Mouse (Mus musculus) adrenal gland, adult 8-10 months (tissue): ENCODE measurements around the gene Nsun7. TPM values are rescaled to one million over a fixed set of nuclear protein-coding genes. Genes with fewer than 3 reads are reported as not detected.

ENCODE experiments used
- DNase-seq: peaks from one replicate; pipeline ENCODE4 v3.0.0; 2022
- total RNA-seq, 4 experiments: library from RNA; stranded (reverse); gene quantifications; 2 replicates each; pipeline ENCODE4 v1.2.4; 2022

Gene Nsun7
- total RNA-seq, 4 experiments from 2014 or later, result 0.35 to 1.3 (median 0.93) TPM

DNA sequence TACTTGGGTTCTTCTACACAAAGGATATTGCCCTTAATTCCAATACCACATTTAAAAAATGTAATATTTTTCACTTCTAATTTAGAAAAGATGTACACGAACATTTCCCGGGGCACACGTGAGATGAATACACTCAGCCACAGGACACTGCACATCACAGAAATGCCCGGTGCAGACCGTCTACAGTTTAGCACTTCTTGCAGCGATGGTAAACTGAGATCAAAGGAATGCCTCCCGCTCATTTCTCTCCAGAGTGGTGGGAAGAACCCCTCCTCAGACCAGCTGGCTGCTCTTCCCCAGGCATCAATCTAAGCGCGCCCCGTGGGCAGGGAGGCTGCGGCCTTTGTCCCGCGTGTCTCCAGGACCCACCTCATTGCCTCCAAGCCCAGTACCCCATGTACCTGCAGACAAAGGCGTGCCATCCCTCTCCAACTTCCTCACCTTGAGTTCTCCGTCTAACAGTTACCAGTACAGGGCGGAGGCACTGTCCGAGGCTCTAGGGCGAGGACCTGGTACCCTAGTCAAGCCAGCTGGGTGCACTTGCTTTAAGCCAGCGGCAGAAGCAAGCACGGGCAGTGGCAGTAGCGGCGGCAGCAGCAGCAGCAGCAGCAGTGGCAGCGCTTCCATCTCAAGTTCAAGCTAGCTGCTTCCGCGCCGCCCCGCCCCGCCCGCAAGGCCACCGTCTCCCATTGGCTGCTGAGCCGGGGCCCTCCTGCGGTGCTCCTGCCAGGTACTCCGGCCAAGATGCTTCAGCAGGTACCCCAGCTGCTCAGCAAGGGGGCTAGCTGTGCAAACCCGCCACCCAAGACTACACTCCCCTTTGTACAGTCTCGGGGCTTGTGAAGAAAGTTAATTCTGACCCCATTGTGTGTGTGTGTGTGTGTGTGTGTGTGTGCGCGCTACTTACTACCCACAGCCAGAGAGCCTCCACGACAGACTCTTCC lies 77.6 kb downstream of the Nsun7 start:
- peak; percentile 25 for DNase-seq

DNA sequence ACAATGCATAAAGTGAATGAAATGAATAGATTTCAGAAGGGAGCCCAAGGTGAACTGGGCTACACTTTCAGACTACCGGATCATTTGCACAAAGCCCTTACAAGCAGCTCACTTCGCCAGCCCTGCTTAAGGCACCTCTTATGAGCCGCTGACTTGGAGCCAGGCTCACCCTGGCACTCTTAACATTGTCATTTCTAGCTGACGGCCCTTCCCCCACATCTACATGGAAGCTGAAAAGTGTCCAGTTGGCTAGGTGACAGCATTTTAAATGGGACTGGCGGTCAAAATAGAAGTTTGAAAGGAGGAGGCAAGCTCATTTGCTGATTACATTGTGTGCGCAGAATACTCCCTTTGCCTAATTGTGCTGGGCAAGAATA lies 78.3 kb downstream of the Nsun7 start:
- no peak for DNase-seq

DNA sequence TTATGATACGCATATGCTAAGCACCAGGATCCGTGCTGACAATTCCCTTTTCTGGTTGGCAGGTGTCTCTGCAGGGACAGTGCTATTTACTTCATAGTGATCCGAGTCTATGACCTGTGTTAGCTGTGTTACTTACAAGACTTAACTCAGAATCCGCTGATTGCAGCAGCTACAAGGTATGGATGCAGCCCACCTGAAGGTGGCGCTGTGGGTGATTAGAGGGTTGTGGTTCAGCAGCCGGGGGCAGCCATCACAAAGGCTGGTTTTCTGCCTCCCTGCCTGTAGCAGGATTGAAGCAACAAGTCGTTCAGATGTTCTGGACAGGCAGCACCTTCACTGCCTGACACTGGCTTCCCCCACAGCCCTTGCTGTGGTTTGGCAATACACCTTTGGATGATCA lies 78.9 kb downstream of the Nsun7 start:
- DNase-seq, result no peak

DNA sequence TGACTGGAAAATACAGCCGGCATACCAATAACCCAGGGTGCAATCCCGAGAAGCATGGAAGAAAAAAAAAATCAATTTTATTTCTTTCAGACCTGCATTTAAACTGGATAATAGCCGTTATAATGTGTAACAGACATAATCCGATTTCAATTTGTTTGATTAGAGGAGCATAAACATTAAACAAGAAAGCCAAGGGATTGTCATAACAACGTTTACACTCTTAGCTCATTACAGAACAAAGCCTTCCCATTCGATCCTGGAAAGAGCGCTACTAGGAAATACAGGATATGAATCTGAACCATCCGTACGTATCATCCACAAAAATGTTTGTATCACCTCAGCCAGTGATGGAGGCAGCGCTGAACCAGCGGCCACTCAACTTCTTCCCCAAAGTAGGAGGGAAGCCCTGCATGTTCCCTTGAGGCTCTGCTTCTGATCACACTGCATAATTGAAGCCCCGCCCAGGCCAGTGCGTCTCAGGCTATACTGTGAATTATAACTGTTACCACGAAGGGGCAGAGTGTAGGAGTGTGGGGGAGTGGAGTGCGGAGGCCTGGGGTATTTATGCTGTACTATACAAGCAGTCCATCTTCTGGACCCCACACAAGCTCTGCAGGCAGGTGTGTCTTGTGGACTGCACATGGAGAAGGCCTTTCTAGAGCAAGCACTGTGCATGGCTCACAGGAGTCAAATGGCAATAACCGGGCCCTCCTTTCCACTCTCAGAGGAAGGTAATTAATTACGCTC lies 80.8 kb downstream of the Nsun7 start:
- no peak for DNase-seq

DNA sequence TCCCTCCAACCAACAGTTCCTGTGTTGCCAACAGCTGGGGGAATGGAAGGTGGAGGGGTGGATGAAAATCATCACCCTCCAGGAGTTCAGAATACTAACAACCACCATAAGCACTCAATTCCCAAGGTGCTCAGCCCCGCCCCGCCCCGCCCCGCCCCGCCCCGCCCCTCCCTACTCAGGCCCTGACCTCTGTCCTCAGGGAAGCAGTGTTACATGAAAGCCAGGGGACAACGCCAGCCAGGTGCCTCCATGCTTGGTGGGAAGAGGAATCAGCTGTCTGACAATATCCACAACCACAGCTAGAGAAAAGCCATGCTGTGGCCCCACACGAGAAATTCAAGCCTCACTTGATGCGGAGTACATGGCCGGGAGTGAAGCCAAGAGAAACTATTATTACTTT lies 82.2 kb downstream of the Nsun7 start:
- no peak for DNase-seq

DNA sequence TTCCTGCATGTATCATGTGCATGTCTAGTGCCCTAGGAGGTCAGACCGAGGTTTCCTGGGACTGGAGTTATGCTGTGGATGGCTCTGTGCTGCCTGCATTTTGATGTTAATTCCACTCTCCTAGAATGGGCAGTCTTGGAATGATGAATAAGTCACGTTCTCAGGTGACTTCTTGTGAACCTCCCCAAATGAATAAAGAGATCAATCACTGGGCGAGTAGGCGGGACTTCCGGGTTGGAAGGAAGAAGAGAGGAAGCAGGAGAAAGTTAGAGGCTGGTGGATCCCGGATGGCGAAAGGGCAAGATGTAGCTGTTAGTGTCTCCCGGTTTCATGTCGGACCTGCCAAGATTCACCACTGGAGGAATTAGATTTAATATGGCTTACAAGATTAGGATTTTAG lies 82.6 kb downstream of the Nsun7 start:
- DNase-seq, result no peak

DNA sequence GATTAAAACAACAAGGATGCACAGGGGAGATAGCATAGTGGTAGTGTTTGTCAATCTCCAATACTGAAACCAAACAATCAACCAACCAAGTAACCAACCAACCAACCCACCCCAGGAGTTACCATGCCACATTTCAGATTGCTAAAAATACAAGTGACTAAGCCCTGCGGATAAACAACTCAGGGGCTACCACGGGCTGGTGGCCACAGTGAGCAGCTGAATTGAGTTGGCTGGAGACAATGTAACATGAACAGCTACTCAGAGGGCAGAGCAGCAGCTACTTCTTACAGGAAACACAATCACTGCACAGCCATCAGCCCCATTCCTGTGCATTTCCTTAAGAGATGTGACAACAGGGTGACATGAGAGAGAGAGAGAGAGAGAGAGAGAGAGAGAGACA lies 84.5 kb downstream of the Nsun7 start:
- no peak for DNase-seq

DNA sequence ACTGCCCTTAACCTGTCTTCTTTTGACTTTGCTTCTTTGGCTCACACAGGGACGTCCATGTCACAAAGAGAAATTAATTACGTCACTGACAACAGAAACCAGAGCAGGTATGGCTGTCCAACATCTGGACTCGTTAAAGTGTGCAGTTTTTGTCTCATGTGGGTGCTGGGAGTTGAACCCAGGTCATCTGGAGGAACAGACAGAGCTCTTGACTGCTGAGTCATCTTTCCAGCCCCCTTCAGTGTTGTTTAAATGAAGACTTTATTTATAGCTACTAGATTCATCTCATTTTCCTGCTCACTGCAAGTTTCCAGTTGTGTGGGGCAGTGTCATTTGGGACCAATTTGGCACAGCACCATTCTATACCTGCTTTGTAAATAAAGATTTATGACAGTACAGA lies 85.4 kb downstream of the Nsun7 start:
- DNase-seq, result no peak

DNA sequence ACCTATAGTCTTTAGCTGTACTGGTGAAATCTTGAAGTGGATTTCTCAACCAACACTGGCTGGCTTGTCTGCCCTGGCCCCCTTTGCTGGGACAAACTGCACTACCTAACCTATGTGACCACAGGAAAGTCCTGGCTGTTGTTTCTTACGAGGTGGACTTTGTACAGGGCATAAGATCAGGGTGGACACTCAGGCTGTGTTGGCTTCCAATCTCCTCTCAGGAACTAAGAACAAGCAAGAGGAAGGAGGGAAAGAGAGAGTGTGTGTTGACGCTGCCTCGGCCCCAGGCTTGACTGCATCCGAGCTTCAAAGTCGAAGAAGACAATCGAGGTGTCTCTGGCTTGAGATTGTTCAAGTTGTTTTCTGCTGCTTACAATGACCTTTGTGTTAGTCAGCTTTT lies 87.1 kb downstream of the Nsun7 start:
- DNase-seq, result no peak

Other genes with a start within 250 kb of the Nsun7 start
- gene Rbm47, start 86.8 kb upstream of the Nsun7 start, total RNA-seq, result 100 to 1,000 TPM in 2 of 4 experiments, 10 to 100 TPM in 2; 76.0 to 130 (median 96.1) TPM